Mouse (Mus musculus): ENCODE measurements at regions not wholly inside any gene's neighbourhood (a gene's known extent, or its start where the extent isn't known, plus 50 kb on each side); places are given as distances from the start of the nearest gene placed in this dataset.

GRCm38 (mm10) chr2:170266407-170267101 lies 118.7 kb upstream of the Zfp217 start:
- ATAC-seq (replicated peaks; ENCODE audit: insufficient number of reproducible peaks, low FRiP score, low TSS enrichment, low read depth) (no peak), DNase-seq (ENCODE audit: low spot score) (peak; percentile 53)
- 14% methylated on average over 16 of the region's 16 CpGs for WGBS
- Histone ChIP-seq H3K9ac (replicated peaks; ENCODE audit: low read length) (no peak overlapping the region), H3K4me2 (ENCODE audit: low read depth, low read length) (peak overlapping the region; percentile 22), H3K36me3 (replicated peaks; ENCODE audit: control insufficient read depth, insufficient read depth, low read depth, low read length) (no peaks in the 10 kb centered on the region), H3K4me1 (ENCODE audit: control insufficient read depth, insufficient read depth, low read length) (no peaks in the 10 kb centered on the region; the same call in 1 of the 2 replicates), H3K27ac (replicated peaks; ENCODE audit: low read depth, low read length) (no peak overlapping the region), H3K27me3 (ENCODE audit: control insufficient read depth, insufficient read depth, low read length) (no peaks in the 10 kb centered on the region), H3K9me3 (replicated peaks; ENCODE audit: control insufficient read depth, low read length) (no peaks in the 10 kb centered on the region), H3K4me3 (ENCODE audit: low read depth, low read length) (no peak overlapping the region)

- no peaks in the 10 kb centered on the region for H3K9me3 ChIP-seq (replicated peaks; ENCODE audit: control insufficient read depth, low read length)
- ATAC-seq (replicated peaks; ENCODE audit: insufficient number of reproducible peaks, low FRiP score, low TSS enrichment, low read depth) (no peak), DNase-seq (ENCODE audit: low spot score) (no peak)
- no peak overlapping the region for H3K4me3 ChIP-seq (ENCODE audit: low read depth, low read length)
- 39% methylated on average over 4 of the region's 4 CpGs for WGBS
- no peaks in the 10 kb centered on the region for H3K27me3 ChIP-seq (ENCODE audit: control insufficient read depth, insufficient read depth, low read length)
- H3K9ac ChIP-seq (replicated peaks; ENCODE audit: low read length): no peak overlapping the region
- no peaks in the 10 kb centered on the region for H3K36me3 ChIP-seq (replicated peaks; ENCODE audit: control insufficient read depth, insufficient read depth, low read depth, low read length)
- H3K4me1 ChIP-seq (ENCODE audit: control insufficient read depth, insufficient read depth, low read length): no peaks in the 10 kb centered on the region; the same call in 1 of the 2 replicates
- H3K27ac ChIP-seq (replicated peaks; ENCODE audit: low read depth, low read length): no peak overlapping the region
- no peak overlapping the region for H3K4me2 ChIP-seq (ENCODE audit: low read depth, low read length)
Measured at GRCm38 (mm10) chr2:170263594-170263993, 115.7 kb upstream of the Zfp217 start.

DNA sequence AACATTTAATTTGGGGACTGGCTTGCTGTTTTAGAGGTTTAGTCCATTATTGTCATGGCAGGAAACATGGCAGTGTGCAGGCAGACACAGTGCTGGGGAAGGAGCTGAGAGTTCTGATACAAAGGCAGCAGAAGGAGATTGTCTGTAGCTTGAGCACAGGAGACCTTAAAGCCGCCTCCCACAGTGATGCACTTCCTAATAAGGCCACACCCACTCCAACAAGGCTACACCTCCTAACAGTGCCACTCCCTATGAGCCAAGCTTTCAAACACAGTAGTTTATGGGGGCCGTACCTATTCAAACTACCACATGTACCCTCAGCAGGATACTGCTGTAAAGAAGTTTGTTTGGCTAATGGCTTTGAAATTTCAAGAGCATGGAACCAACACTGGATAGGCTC lies 113.3 kb upstream of the Zfp217 start:
- Histone ChIP-seq H3K27ac (replicated peaks; ENCODE audit: low read depth, low read length) (no peak overlapping the region), H3K27me3 (ENCODE audit: control insufficient read depth, insufficient read depth, low read length) (no peaks in the 10 kb centered on the region), H3K9me3 (replicated peaks; ENCODE audit: control insufficient read depth, low read length) (no peaks in the 10 kb centered on the region), H3K4me3 (ENCODE audit: low read depth, low read length) (no peak overlapping the region), H3K4me2 (ENCODE audit: low read depth, low read length) (no peak overlapping the region), H3K36me3 (replicated peaks; ENCODE audit: control insufficient read depth, insufficient read depth, low read depth, low read length) (no peaks in the 10 kb centered on the region), H3K9ac (replicated peaks; ENCODE audit: low read length) (no peak overlapping the region), H3K4me1 (ENCODE audit: control insufficient read depth, insufficient read depth, low read length) (no peaks in the 10 kb centered on the region; the same call in 1 of the 2 replicates)
- 0 out of 2 replicates have a peak, but pooled peaks have one; percentile 46 for ATAC-seq (replicated peaks; ENCODE audit: insufficient number of reproducible peaks, low FRiP score, low TSS enrichment, low read depth)
- 88% methylated on average over 2 of the region's 2 CpGs for WGBS
- no peak for DNase-seq (ENCODE audit: low spot score)

DNA sequence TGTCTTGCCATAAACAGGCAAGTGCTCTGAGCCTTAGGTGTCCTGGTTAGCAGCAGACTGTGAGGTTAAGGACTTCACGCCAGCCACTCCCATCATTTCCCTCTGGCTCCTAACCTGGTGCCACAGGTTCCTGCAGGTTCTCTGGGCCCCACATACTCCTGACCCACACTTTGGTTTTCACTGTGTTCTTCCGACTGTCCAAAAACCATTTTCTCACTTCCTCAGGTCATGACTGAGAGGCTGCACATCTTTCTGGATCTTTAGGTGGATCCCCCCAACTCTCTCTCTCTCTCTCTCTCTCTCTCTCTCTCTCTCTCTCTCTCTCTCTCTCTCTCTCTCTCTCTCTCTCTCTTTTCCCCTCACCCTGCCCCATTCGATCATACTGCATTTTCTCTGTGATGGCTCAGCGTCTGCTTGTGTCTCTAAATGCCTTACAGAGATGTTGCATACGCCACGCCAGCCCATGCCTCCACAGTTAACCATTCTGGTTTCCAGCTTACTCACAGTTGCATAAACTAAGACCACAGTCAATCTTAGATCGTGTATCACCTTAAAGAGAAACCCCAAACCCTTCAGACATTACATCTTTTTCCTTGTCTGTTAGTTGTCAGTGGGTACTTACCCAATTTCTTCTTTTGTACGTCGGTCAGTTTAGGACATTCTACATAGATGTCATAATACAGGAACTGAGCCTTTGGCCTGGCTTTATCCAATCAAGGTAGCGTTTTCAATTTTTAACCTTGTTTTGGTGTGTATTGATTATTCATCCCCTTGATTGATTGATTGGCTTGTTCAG lies 112.0 kb upstream of the Zfp217 start:
- H3K4me1 ChIP-seq (ENCODE audit: control insufficient read depth, insufficient read depth, low read length): no peaks in the 10 kb centered on the region; the same call in 1 of the 2 replicates
- 93% methylated on average over 10 of the region's 10 CpGs for WGBS
- H3K9me3 ChIP-seq (replicated peaks; ENCODE audit: control insufficient read depth, low read length): no peaks in the 10 kb centered on the region

DNA sequence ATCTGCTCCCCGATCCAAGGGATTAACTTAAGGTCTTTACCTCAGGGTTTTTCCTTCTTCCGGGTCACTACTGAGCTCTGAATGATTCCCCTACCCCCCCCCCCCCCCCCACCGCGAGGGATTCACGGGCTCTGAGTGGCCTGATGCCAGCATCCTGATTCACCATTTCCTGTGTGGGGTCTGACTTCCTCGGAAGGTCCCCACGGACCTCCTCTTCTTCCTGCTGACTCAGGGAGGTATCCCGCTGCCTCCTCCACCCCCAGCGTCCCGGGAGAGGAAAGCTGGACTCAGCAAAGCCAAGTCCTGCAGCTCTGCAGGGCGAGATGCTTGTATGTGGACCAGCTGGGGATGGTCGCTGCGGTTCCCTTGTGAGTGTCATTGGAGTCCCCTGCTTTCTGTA lies 110.5 kb upstream of the Zfp217 start:
- no peak overlapping the region for H3K4me2 ChIP-seq (ENCODE audit: low read depth, low read length)
- no peak overlapping the region for H3K27ac ChIP-seq (replicated peaks; ENCODE audit: low read depth, low read length)
- no peaks in the 10 kb centered on the region for H3K9me3 ChIP-seq (replicated peaks; ENCODE audit: control insufficient read depth, low read length)
- no peaks in the 10 kb centered on the region for H3K4me1 ChIP-seq (ENCODE audit: control insufficient read depth, insufficient read depth, low read length)
- no peaks in the 10 kb centered on the region for H3K27me3 ChIP-seq (ENCODE audit: control insufficient read depth, insufficient read depth, low read length)
- WGBS: 69% methylated on average over 11 of the region's 13 CpGs
- ATAC-seq (replicated peaks; ENCODE audit: insufficient number of reproducible peaks, low FRiP score, low TSS enrichment, low read depth) (no peak), DNase-seq (ENCODE audit: low spot score) (no peak)
- no peaks in the 10 kb centered on the region for H3K36me3 ChIP-seq (replicated peaks; ENCODE audit: control insufficient read depth, insufficient read depth, low read depth, low read length)
- no peak overlapping the region for H3K9ac ChIP-seq (replicated peaks; ENCODE audit: low read length)
- no peak overlapping the region for H3K4me3 ChIP-seq (ENCODE audit: low read depth, low read length)

More for the DNA sequence above, 112.0 kb upstream of the Zfp217 start:
- no peak for DNase-seq (ENCODE audit: low spot score)
- Histone ChIP-seq H3K36me3 (replicated peaks; ENCODE audit: control insufficient read depth, insufficient read depth, low read depth, low read length) (no peaks in the 10 kb centered on the region), H3K27me3 (ENCODE audit: control insufficient read depth, insufficient read depth, low read length) (no peaks in the 10 kb centered on the region), H3K27ac (replicated peaks; ENCODE audit: low read depth, low read length) (no peak overlapping the region), H3K4me2 (ENCODE audit: low read depth, low read length) (no peak overlapping the region), H3K9ac (replicated peaks; ENCODE audit: low read length) (no peak overlapping the region), H3K4me3 (ENCODE audit: low read depth, low read length) (no peak overlapping the region)
- ATAC-seq (replicated peaks; ENCODE audit: insufficient number of reproducible peaks, low FRiP score, low TSS enrichment, low read depth): no peak

GRCm38 (mm10) chr2:170257671-170258235 lies 109.8 kb upstream of the Zfp217 start:
- DNase-seq (ENCODE audit: low spot score) (no peak), ATAC-seq (replicated peaks; ENCODE audit: insufficient number of reproducible peaks, low FRiP score, low TSS enrichment, low read depth) (no peak)
- Histone ChIP-seq H3K27me3 (ENCODE audit: control insufficient read depth, insufficient read depth, low read length) (no peaks in the 10 kb centered on the region), H3K9me3 (replicated peaks; ENCODE audit: control insufficient read depth, low read length) (no peaks in the 10 kb centered on the region), H3K4me3 (ENCODE audit: low read depth, low read length) (no peak overlapping the region), H3K27ac (replicated peaks; ENCODE audit: low read depth, low read length) (no peak overlapping the region), H3K4me1 (ENCODE audit: control insufficient read depth, insufficient read depth, low read length) (no peaks in the 10 kb centered on the region), H3K36me3 (replicated peaks; ENCODE audit: control insufficient read depth, insufficient read depth, low read depth, low read length) (no peaks in the 10 kb centered on the region), H3K9ac (replicated peaks; ENCODE audit: low read length) (no peak overlapping the region), H3K4me2 (ENCODE audit: low read depth, low read length) (no peak overlapping the region)
- WGBS: 92% methylated on average over 5 of the region's 5 CpGs

GRCm38 (mm10) chr2:170255997-170256396 lies 108.1 kb upstream of the Zfp217 start:
- ATAC-seq (replicated peaks; ENCODE audit: insufficient number of reproducible peaks, low FRiP score, low TSS enrichment, low read depth) (no peak), DNase-seq (ENCODE audit: low spot score) (no peak)
- Histone ChIP-seq H3K36me3 (replicated peaks; ENCODE audit: control insufficient read depth, insufficient read depth, low read depth, low read length) (no peaks in the 10 kb centered on the region), H3K27ac (replicated peaks; ENCODE audit: low read depth, low read length) (no peak overlapping the region), H3K9ac (replicated peaks; ENCODE audit: low read length) (no peak overlapping the region), H3K4me3 (ENCODE audit: low read depth, low read length) (no peak overlapping the region), H3K4me1 (ENCODE audit: control insufficient read depth, insufficient read depth, low read length) (no peaks in the 10 kb centered on the region), H3K9me3 (replicated peaks; ENCODE audit: control insufficient read depth, low read length) (no peaks in the 10 kb centered on the region), H3K27me3 (ENCODE audit: control insufficient read depth, insufficient read depth, low read length) (no peaks in the 10 kb centered on the region), H3K4me2 (ENCODE audit: low read depth, low read length) (no peak overlapping the region)
- WGBS: 90% methylated on average over 5 of the region's 5 CpGs

DNA sequence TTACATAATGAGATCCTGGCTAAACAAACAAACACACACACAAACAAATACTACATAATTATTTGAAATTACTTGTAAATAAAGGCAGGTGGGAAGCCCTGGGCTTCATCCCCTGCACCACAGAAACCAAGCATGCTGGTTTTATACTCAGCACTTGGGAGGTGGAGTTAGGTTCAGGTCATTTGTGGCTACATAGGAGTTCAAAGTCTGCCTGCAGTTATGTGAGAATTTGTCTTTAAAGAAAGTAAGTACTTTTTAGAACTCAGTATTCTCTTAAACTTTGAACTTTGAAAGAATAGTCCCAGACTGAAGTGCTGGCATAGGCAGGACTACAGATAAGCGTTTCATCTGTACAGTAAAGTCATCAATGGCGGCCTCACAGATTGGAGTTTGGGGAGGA lies 107.6 kb upstream of the Zfp217 start:
- 93% methylated on average over 2 of the region's 2 CpGs for WGBS
- no peak overlapping the region for H3K4me3 ChIP-seq (ENCODE audit: low read depth, low read length)
- H3K9ac ChIP-seq (replicated peaks; ENCODE audit: low read length): no peak overlapping the region
- DNase-seq (ENCODE audit: low spot score) (no peak), ATAC-seq (replicated peaks; ENCODE audit: insufficient number of reproducible peaks, low FRiP score, low TSS enrichment, low read depth) (no peak)
- H3K4me1 ChIP-seq (ENCODE audit: control insufficient read depth, insufficient read depth, low read length): no peaks in the 10 kb centered on the region
- H3K9me3 ChIP-seq (replicated peaks; ENCODE audit: control insufficient read depth, low read length): no peaks in the 10 kb centered on the region
- no peak overlapping the region for H3K27ac ChIP-seq (replicated peaks; ENCODE audit: low read depth, low read length)
- H3K27me3 ChIP-seq (ENCODE audit: control insufficient read depth, insufficient read depth, low read length): no peaks in the 10 kb centered on the region
- H3K36me3 ChIP-seq (replicated peaks; ENCODE audit: control insufficient read depth, insufficient read depth, low read depth, low read length): no peaks in the 10 kb centered on the region
- H3K4me2 ChIP-seq (ENCODE audit: low read depth, low read length): no peak overlapping the region
